Mouse (Mus musculus) left cerebral cortex, adult 8-10 months (tissue): ENCODE results near the gene Atf4. TPM values are rescaled to one million over a fixed set of nuclear protein-coding genes. Genes with fewer than 3 reads are reported as not detected.
A peak's percentile ranks its signal among the peaks of the same experiment; 100 is the strongest.

Source experiments
- DNase-seq, 2 experiments: peaks; one replicate each; pipeline ENCODE4 v3.0.0; 2022; ENCODE audit warnings: low spot score in 2 of 2
- total RNA-seq, 4 experiments: library from RNA; stranded (reverse); gene quantifications; 2 replicates each; pipeline ENCODE4 v1.2.4; 2022

Atf4 gene
- total RNA-seq, 4 experiments from 2014 or later: 98.1 to 118 (median 107) TPM

DNA sequence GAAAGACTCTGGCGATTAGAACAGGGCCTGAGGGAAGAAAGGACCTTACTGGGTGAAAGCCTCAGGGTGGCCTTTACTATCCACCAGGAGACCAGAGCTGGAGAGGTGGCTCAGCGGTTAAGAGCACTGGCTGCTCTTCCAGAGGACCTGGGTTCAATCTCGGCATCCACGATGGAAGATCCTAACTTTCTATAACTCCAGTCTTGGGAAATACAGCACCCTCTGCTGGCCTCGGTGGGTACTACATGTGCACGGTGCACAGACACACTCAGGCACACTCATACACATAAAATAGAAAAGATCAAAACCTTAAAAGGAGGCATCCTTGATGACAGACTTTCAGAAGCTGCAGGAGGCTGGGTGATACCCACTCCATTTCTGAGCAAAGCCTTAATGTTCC lies 25.7 kb downstream of the Atf4 start:
- DNase-seq: no peak

DNA sequence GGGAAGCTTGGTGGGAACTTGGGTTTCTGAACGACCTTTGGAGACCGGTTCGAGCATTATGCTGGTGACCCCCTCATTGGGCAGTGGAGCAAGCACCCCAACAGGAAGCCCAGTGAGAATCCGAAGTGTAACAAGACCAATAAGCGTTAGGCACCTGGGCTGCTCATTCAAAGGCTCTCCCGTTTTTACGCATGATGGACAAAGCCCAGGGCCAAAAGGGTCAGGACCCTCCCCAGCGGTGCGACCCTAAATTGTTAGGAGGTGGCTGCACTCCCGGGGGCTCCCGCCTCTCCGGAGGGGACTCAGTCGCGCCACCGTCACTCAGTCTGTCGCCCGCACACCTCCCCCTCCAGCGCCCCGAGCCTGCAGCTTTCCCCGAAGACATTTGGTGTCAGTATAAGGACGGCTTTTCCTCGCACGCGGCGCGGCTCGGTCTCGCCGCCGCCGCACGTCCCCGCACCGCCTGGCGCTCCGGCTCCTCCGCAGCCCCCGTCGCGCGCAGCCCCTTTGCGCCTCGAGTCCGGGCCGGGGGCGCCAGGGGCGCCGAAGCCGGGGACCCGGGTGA lies 31.9 kb downstream of the Atf4 start, which contains the start of gene Cacna1i:
TSS of gene Cacna1i (plus strand) at position 388 of the 565 bp plus-strand sequence.
- DNase-seq: peak in 1 of 2 experiments; percentile 50

GRCm38 (mm10) chr15:80288036-80288435 lies 33.1 kb downstream of the Atf4 start:
- DNase-seq: peak in 1 of 2 experiments; percentile 43

GRCm38 (mm10) chr15:80289436-80289835 lies 34.5 kb downstream of the Atf4 start:
- peak; percentile 61 to 68 for DNase-seq

DNA sequence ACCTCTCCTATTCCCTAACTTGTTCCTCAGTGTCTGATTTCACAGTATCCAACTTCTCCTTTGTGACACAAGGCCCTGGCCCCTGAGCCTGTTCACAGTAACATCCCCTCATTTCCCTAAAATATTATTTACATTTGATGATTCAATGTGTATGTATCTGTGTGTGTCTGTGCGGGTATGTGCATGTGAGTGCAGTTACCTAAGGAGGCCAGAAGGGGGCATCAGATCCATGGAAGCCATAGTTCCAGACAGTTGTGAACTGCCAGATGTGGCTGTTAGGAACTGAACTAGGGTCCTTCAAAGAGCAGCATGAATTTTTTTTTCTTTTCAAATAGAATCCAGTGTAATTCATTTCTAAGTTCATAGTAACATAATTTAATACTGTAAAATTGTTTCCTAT lies 42.2 kb downstream of the Atf4 start:
- no peak for DNase-seq

- peak in 1 of 2 experiments; percentile 81 for DNase-seq
Measured at GRCm38 (mm10) chr15:80303779-80304178, 48.8 kb downstream of the Atf4 start.

DNA sequence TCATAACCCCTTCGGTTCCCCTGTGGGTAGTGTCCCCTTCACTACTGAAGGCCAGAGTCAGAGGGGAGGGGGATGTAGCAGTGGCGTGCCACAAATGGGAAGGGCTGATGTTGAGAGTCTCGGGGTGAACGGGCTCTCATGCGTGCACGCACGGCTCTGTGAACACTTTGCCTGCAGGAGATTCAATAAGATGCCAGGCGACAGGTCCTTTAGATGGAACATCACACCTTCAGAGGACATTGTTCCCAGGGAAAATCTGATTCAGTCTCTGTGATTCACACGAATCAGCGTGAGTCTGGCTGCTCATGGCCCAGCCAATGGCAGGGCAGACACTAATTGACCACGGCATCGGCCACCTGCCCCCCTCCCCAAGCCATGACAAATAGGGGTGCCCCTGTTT lies 49.2 kb downstream of the Atf4 start:
- DNase-seq: no peak

GRCm38 (mm10) chr15:80306146-80306545 lies 51.2 kb downstream of the Atf4 start:
- no peak for DNase-seq

Other genes with a start within 250 kb of the Atf4 start
- gene Pdgfb, start 240.2 kb upstream of the Atf4 start, total RNA-seq: 10 to 100 TPM; 26.4 to 31.9 (median 28.1) TPM
- gene Syngr1, start 163.8 kb upstream of the Atf4 start, total RNA-seq: 100 to 1,000 TPM; 430 to 460 (median 440) TPM
- 100 to 1,000 TPM; 506 to 560 (median 527) TPM for gene Rpl3, start 163.3 kb upstream of the Atf4 start, total RNA-seq
- gene Tab1, start 122.1 kb upstream of the Atf4 start, total RNA-seq: 10 to 100 TPM; 24.4 to 30.0 (median 26.9) TPM
- gene Mgat3, start 81.5 kb upstream of the Atf4 start, total RNA-seq: 100 to 1,000 TPM; 118 to 134 (median 124) TPM
- 10 to 100 TPM; 30.2 to 33.7 (median 30.9) TPM for gene Mief1, start 21.2 kb upstream of the Atf4 start, total RNA-seq
- 10 to 100 TPM in 2 of 4 experiments, 1 to 10 TPM in 2; 6.0 to 10.8 (median 9.5) TPM for gene AC140267.1, start 19.3 kb upstream of the Atf4 start, total RNA-seq
- gene Rps19bp1, start 9.1 kb downstream of the Atf4 start, total RNA-seq: 10 to 100 TPM; 32.5 to 39.3 (median 38.4) TPM
- 10 to 100 TPM; 64.3 to 80.9 (median 66.4) TPM for gene Cacna1i, start 32.1 kb downstream of the Atf4 start, total RNA-seq